Mouse (Mus musculus) erythroblast, embryonic 14.5 days (primary cell): ENCODE measurements at regions not wholly inside any gene's neighbourhood (a gene's known extent, or its start where the extent isn't known, plus 50 kb on each side); places are given as distances from the start of the nearest gene placed in this dataset.

Experiments used
- H3K27me3 ChIP-seq: 2 replicates; pipeline ENCODE4 v1.6.1; 2012; ENCODE audit warnings: inconsistent platforms; ENCODE audit not compliant: control insufficient read depth
- H3K36me3 ChIP-seq: 2 replicates; pipeline ENCODE4 v1.6.1; 2012; ENCODE audit warnings: mild to moderate bottlenecking, inconsistent platforms; ENCODE audit not compliant: control insufficient read depth
- H3K4me1 ChIP-seq: 2 replicates; pipeline ENCODE4 v1.6.1; 2012; ENCODE audit warnings: inconsistent platforms; ENCODE audit not compliant: control insufficient read depth
- H3K4me3 ChIP-seq: replicated peaks from 2 replicates; pipeline ENCODE3; 2012; ENCODE audit warnings: moderate library complexity, mild to moderate bottlenecking, inconsistent platforms
- H3K9me3 ChIP-seq: 2 replicates; pipeline ENCODE4 v1.6.1; 2012; ENCODE audit warnings: low read length, inconsistent platforms, mixed read lengths; ENCODE audit not compliant: control insufficient read depth
- GATA1 ChIP-seq: IDR thresholded peaks from 2 replicates; pipeline ENCODE4 v1.6.1; 2012; ENCODE audit warnings: low read length, inconsistent platforms, mixed read lengths
- TAL1 ChIP-seq: IDR thresholded peaks from 3 replicates; pipeline ENCODE4 v1.6.1; 2012; ENCODE audit warnings: low read length, inconsistent platforms, mixed read lengths

GRCm38 (mm10) chr17:15311822-15312221 is 64.8 kb downstream of the Dll1 start:
- TF ChIP-seq GATA1: no peak
- no peak for TF ChIP-seq TAL1
- Histone ChIP-seq H3K4me3 (no peak overlapping the region), H3K4me1 (no peaks in the 10 kb centered on the region), H3K9me3 (no peaks in the 10 kb centered on the region), H3K27me3 (no peaks in the 10 kb centered on the region), H3K36me3 (no peaks in the 10 kb centered on the region)

- Histone ChIP-seq H3K9me3 (no peaks in the 10 kb centered on the region), H3K27me3 (no peaks in the 10 kb centered on the region), H3K36me3 (no peaks in the 10 kb centered on the region), H3K4me1 (no peaks in the 10 kb centered on the region), H3K4me3 (no peak overlapping the region)
- TF ChIP-seq GATA1 (no peak), TAL1 (no peak)
Measured at GRCm38 (mm10) chr17:15310465-15310864, 66.2 kb downstream of the Dll1 start.

GRCm38 (mm10) chr17:15302110-15302509 is 74.6 kb downstream of the Dll1 start:
- Histone ChIP-seq H3K27me3 (no peaks in the 10 kb centered on the region), H3K4me3 (no peak overlapping the region), H3K9me3 (no peaks in the 10 kb centered on the region), H3K36me3 (no peaks in the 10 kb centered on the region), H3K4me1 (no peaks in the 10 kb centered on the region)
- no peak for TF ChIP-seq TAL1
- TF ChIP-seq GATA1: no peak

GRCm38 (mm10) chr17:15299743-15300371 is 76.8 kb downstream of the Dll1 start:
- no peak for TF ChIP-seq GATA1
- TF ChIP-seq TAL1: no peak
- H3K4me1 ChIP-seq: no peaks in the 10 kb centered on the region

GRCm38 (mm10) chr17:15294165-15294585 is 82.5 kb downstream of the Dll1 start:
- Histone ChIP-seq H3K27me3 (no peaks in the 10 kb centered on the region), H3K36me3 (no peaks in the 10 kb centered on the region), H3K4me3 (no peak overlapping the region), H3K4me1 (no peaks in the 10 kb centered on the region), H3K9me3 (no peaks in the 10 kb centered on the region)
- TF ChIP-seq TAL1 (no peak), GATA1 (no peak)

More at GRCm38 (mm10) chr17:15299743-15300371, 76.8 kb downstream of the Dll1 start:
- Histone ChIP-seq H3K9me3 (no peaks in the 10 kb centered on the region), H3K4me3 (no peak overlapping the region), H3K36me3 (no peaks in the 10 kb centered on the region), H3K27me3 (no peaks in the 10 kb centered on the region)

GRCm38 (mm10) chr17:15292490-15293070 is 84.1 kb downstream of the Dll1 start:
- no peaks in the 10 kb centered on the region for H3K36me3 ChIP-seq
- TF ChIP-seq TAL1: no peak
- no peak for TF ChIP-seq GATA1
- H3K9me3 ChIP-seq: no peaks in the 10 kb centered on the region
- no peak overlapping the region for H3K4me3 ChIP-seq
- H3K27me3 ChIP-seq: no peaks in the 10 kb centered on the region
- H3K4me1 ChIP-seq: no peaks in the 10 kb centered on the region

- TF ChIP-seq GATA1 (no peak), TAL1 (no peak)
- Histone ChIP-seq H3K4me1 (no peaks in the 10 kb centered on the region), H3K27me3 (no peaks in the 10 kb centered on the region), H3K36me3 (no peaks in the 10 kb centered on the region), H3K9me3 (no peaks in the 10 kb centered on the region), H3K4me3 (no peak overlapping the region)
Measured at GRCm38 (mm10) chr17:15291626-15292025, 85.0 kb downstream of the Dll1 start.

GRCm38 (mm10) chr17:15290326-15290725 is 86.3 kb downstream of the Dll1 start:
- TF ChIP-seq TAL1 (no peak), GATA1 (no peak)
- Histone ChIP-seq H3K4me3 (no peak overlapping the region), H3K4me1 (no peaks in the 10 kb centered on the region), H3K36me3 (no peaks in the 10 kb centered on the region), H3K9me3 (no peaks in the 10 kb centered on the region), H3K27me3 (no peaks in the 10 kb centered on the region)

GRCm38 (mm10) chr17:15289062-15289461 is 87.6 kb downstream of the Dll1 start:
- TF ChIP-seq GATA1: no peak
- no peak for TF ChIP-seq TAL1
- no peaks in the 10 kb centered on the region for H3K36me3 ChIP-seq
- H3K4me3 ChIP-seq: no peak overlapping the region
- H3K9me3 ChIP-seq: no peaks in the 10 kb centered on the region
- H3K4me1 ChIP-seq: no peaks in the 10 kb centered on the region
- no peaks in the 10 kb centered on the region for H3K27me3 ChIP-seq
